Mouse (Mus musculus): ENCODE data around the gene C530008M17Rik. TPM values are rescaled to one million over a fixed set of nuclear protein-coding genes. Genes with fewer than 3 reads are reported as not detected.

Gene C530008M17Rik
- polyA plus RNA-seq (2015; fragmentation: Nextera tagmentation; extraction: Ambion mirVana), result 5.7 and 6.0 TPM in 2 replicates

- 88% methylated on average over 2 of the region's 2 CpGs for WGBS (ENCODE audit: insufficient replicate concordance)
Observed at GRCm38 (mm10) chr5:76656212-76656611, at the start of gene C530008M17Rik. C530008M17Rik (plus strand) TSS chr5:76656512.

GRCm38 (mm10) chr5:76609702-76610370, 46.5 kb upstream of the C530008M17Rik start:
- Histone ChIP-seq H3K9me3 (replicated peaks; ENCODE audit: control insufficient read depth, low read length) (no peaks in the 10 kb centered on the region), H3K27me3 (ENCODE audit: control insufficient read depth, insufficient read depth, low read depth, low read length) (no peaks in the 10 kb centered on the region), H3K27ac (ENCODE audit: low read length) (no peak overlapping the region), H3K9ac (ENCODE audit: low read depth, low read length) (no peak overlapping the region), H3K4me3 (ENCODE audit: low read depth, low read length) (no peak overlapping the region), H3K4me2 (ENCODE audit: low read depth, low read length) (no peak overlapping the region), H3K4me1 (ENCODE audit: control insufficient read depth, low read depth, low read length) (no peaks in the 10 kb centered on the region), H3K36me3 (ENCODE audit: control insufficient read depth, insufficient read depth) (peaks cover 27% of the 10 kb centered on the region)
- WGBS (ENCODE audit: insufficient replicate concordance), result 73% methylated on average over 8 of the region's 8 CpGs
- ATAC-seq (ENCODE audit: low read depth), result peak; percentile 72; the same call in 1 of the 2 replicates

More at GRCm38 (mm10) chr5:76656212-76656611, at the start of gene C530008M17Rik:
- Histone ChIP-seq H3K27me3 (ENCODE audit: control insufficient read depth, insufficient read depth, low read depth, low read length) (no peaks in the 10 kb centered on the region), H3K36me3 (ENCODE audit: control insufficient read depth, insufficient read depth) (no peaks in the 10 kb centered on the region), H3K9me3 (replicated peaks; ENCODE audit: control insufficient read depth, low read length) (no peaks in the 10 kb centered on the region), H3K4me2 (ENCODE audit: low read depth, low read length) (peak within 1 kb of the TSS; percentile 92), H3K9ac (ENCODE audit: low read depth, low read length) (peak within 1 kb of the TSS; percentile 94), H3K27ac (ENCODE audit: low read length) (peak within 1 kb of the TSS; percentile 91), H3K4me3 (ENCODE audit: low read depth, low read length) (peak within 1 kb of the TSS; percentile 85), H3K4me1 (ENCODE audit: control insufficient read depth, low read depth, low read length) (peaks cover 20% of the 10 kb centered on the region)
- no peak for ATAC-seq (ENCODE audit: low read depth)

DNA sequence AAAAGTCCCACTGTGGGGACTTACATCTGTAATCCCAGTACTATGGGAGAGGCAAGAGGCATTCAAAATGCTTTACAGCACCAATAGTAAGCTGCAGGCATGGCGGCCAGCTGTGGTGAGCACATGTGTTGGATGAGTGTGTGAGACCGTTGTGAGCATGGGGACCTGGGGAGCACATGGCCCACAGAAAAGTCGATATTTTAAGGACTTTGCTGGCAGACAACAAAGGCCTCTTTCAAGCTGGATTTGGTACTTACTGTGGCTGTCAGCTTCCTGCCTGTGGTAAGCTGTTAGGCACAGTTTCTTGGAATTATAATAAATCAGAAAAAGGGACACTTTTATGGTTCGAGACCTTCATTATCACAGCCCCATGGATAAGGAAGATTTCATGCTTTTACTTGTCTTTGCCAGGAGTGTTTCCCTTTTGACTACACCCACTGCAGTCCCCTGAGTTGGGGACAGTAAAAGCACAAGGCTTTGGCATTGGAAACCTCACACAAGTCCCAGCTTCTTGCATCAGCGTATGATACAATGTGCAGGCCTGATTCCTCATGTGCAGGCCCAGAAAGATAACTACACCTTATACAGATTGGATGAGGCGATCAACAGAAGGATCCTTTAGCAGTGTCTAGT, 43.3 kb upstream of the C530008M17Rik start:
- Histone ChIP-seq H3K27ac (ENCODE audit: low read length) (no peak overlapping the region), H3K27me3 (ENCODE audit: control insufficient read depth, insufficient read depth, low read depth, low read length) (no peaks in the 10 kb centered on the region), H3K4me3 (ENCODE audit: low read depth, low read length) (no peak overlapping the region), H3K9ac (ENCODE audit: low read depth, low read length) (no peak overlapping the region), H3K9me3 (replicated peaks; ENCODE audit: control insufficient read depth, low read length) (no peaks in the 10 kb centered on the region), H3K4me1 (ENCODE audit: control insufficient read depth, low read depth, low read length) (no peaks in the 10 kb centered on the region), H3K36me3 (ENCODE audit: control insufficient read depth, insufficient read depth) (peaks cover 24% of the 10 kb centered on the region), H3K4me2 (ENCODE audit: low read depth, low read length) (no peak overlapping the region)
- no peak for ATAC-seq (ENCODE audit: low read depth)
- 80% methylated on average over 6 of the region's 6 CpGs for WGBS (ENCODE audit: insufficient replicate concordance)

- no peak overlapping the region for H3K4me3 ChIP-seq (ENCODE audit: low read depth, low read length)
- no peak for ATAC-seq (ENCODE audit: low read depth)
- peaks cover 26% of the 10 kb centered on the region for H3K36me3 ChIP-seq (ENCODE audit: control insufficient read depth, insufficient read depth)
- no peak overlapping the region for H3K4me2 ChIP-seq (ENCODE audit: low read depth, low read length)
- no peaks in the 10 kb centered on the region for H3K9me3 ChIP-seq (replicated peaks; ENCODE audit: control insufficient read depth, low read length)
- WGBS (ENCODE audit: insufficient replicate concordance), result 83% methylated on average over 8 of the region's 8 CpGs
- H3K4me1 ChIP-seq (ENCODE audit: control insufficient read depth, low read depth, low read length), result no peaks in the 10 kb centered on the region
- H3K9ac ChIP-seq (ENCODE audit: low read depth, low read length), result no peak overlapping the region
- H3K27ac ChIP-seq (ENCODE audit: low read length), result no peak overlapping the region
- no peaks in the 10 kb centered on the region for H3K27me3 ChIP-seq (ENCODE audit: control insufficient read depth, insufficient read depth, low read depth, low read length)
Observed at GRCm38 (mm10) chr5:76615276-76615675, 41.0 kb upstream of the C530008M17Rik start.

- no peak for ATAC-seq (ENCODE audit: low read depth)
- no peak overlapping the region for H3K4me3 ChIP-seq (ENCODE audit: low read depth, low read length)
- H3K4me1 ChIP-seq (ENCODE audit: control insufficient read depth, low read depth, low read length), result no peaks in the 10 kb centered on the region
- H3K4me2 ChIP-seq (ENCODE audit: low read depth, low read length), result no peak overlapping the region
- H3K9ac ChIP-seq (ENCODE audit: low read depth, low read length), result no peak overlapping the region
- no peaks in the 10 kb centered on the region for H3K27me3 ChIP-seq (ENCODE audit: control insufficient read depth, insufficient read depth, low read depth, low read length)
- 81% methylated on average over 2 of the region's 2 CpGs for WGBS (ENCODE audit: insufficient replicate concordance)
- H3K36me3 ChIP-seq (ENCODE audit: control insufficient read depth, insufficient read depth), result peaks cover 26% of the 10 kb centered on the region
- H3K9me3 ChIP-seq (replicated peaks; ENCODE audit: control insufficient read depth, low read length), result no peaks in the 10 kb centered on the region
- no peak overlapping the region for H3K27ac ChIP-seq (ENCODE audit: low read length)
Observed at GRCm38 (mm10) chr5:76616196-76616747, 40.0 kb upstream of the C530008M17Rik start.

DNA sequence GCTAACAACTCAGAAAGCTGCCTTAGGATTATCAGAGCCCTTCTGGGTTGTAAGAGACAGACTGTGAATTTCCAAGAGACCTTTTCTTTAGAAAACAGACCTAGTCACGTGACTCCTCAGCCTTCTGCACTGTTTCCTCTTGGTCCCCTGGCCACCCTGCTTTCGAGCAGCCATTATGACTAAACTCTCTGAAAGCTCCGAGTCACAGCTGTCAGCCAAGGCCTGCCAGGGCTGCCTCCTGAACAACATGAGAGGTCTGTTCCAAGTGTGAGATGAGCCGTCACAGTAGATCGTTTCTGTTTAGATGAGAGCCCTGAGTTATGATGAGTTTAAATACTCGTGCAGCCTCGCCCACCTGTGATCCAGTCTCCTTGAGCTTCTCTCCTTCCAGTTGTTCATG, 37.6 kb upstream of the C530008M17Rik start:
- Histone ChIP-seq H3K9me3 (replicated peaks; ENCODE audit: control insufficient read depth, low read length) (no peaks in the 10 kb centered on the region), H3K27me3 (ENCODE audit: control insufficient read depth, insufficient read depth, low read depth, low read length) (no peaks in the 10 kb centered on the region), H3K4me3 (ENCODE audit: low read depth, low read length) (no peak overlapping the region), H3K9ac (ENCODE audit: low read depth, low read length) (no peak overlapping the region), H3K27ac (ENCODE audit: low read length) (no peak overlapping the region), H3K4me2 (ENCODE audit: low read depth, low read length) (no peak overlapping the region), H3K36me3 (ENCODE audit: control insufficient read depth, insufficient read depth) (peaks cover 22% of the 10 kb centered on the region), H3K4me1 (ENCODE audit: control insufficient read depth, low read depth, low read length) (no peaks in the 10 kb centered on the region)
- no peak for ATAC-seq (ENCODE audit: low read depth)
- 77% methylated on average over 7 of the region's 7 CpGs for WGBS (ENCODE audit: insufficient replicate concordance)

DNA sequence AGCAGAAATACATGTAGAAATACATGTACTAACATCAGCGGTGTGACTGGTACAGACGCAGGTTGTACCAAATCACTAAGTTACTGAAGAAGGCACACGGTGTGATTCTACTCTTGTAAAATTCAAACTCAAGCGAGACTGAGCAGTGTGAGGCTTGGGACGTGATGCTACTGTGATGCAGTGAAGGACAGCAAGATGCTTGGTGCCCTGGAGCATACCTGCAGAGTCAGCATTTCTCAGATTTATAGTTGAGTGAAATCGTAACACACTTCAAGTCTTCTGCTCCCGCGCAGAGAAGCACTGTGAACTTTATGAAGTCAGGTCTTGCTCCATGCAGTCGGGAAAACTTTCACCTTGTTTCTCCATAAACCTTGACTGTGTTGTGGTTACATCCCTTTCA, 32.6 kb upstream of the C530008M17Rik start:
- no peak overlapping the region for H3K4me2 ChIP-seq (ENCODE audit: low read depth, low read length)
- no peak overlapping the region for H3K27ac ChIP-seq (ENCODE audit: low read length)
- H3K27me3 ChIP-seq (ENCODE audit: control insufficient read depth, insufficient read depth, low read depth, low read length), result no peaks in the 10 kb centered on the region
- H3K4me3 ChIP-seq (ENCODE audit: low read depth, low read length), result no peak overlapping the region
- no peak for ATAC-seq (ENCODE audit: low read depth)
- H3K36me3 ChIP-seq (ENCODE audit: control insufficient read depth, insufficient read depth), result peaks cover 6% of the 10 kb centered on the region
- H3K4me1 ChIP-seq (ENCODE audit: control insufficient read depth, low read depth, low read length), result peaks cover 4% of the 10 kb centered on the region; the same call in 1 of the 2 replicates
- no peaks in the 10 kb centered on the region for H3K9me3 ChIP-seq (replicated peaks; ENCODE audit: control insufficient read depth, low read length)
- 90% methylated on average over 9 of the region's 9 CpGs for WGBS (ENCODE audit: insufficient replicate concordance)
- no peak overlapping the region for H3K9ac ChIP-seq (ENCODE audit: low read depth, low read length)

GRCm38 (mm10) chr5:76627770-76628169, 28.5 kb upstream of the C530008M17Rik start:
- ATAC-seq (ENCODE audit: low read depth), result peak; percentile 41; the same call in 1 of the 2 replicates
- H3K9ac ChIP-seq (ENCODE audit: low read depth, low read length), result no peak overlapping the region
- H3K27me3 ChIP-seq (ENCODE audit: control insufficient read depth, insufficient read depth, low read depth, low read length), result no peaks in the 10 kb centered on the region
- no peak overlapping the region for H3K4me2 ChIP-seq (ENCODE audit: low read depth, low read length)
- H3K4me3 ChIP-seq (ENCODE audit: low read depth, low read length), result no peak overlapping the region
- no peaks in the 10 kb centered on the region for H3K9me3 ChIP-seq (replicated peaks; ENCODE audit: control insufficient read depth, low read length)
- no peak overlapping the region for H3K27ac ChIP-seq (ENCODE audit: low read length)
- H3K36me3 ChIP-seq (ENCODE audit: control insufficient read depth, insufficient read depth), result peaks cover 7% of the 10 kb centered on the region
- peaks cover 4% of the 10 kb centered on the region; the same call in 1 of the 2 replicates for H3K4me1 ChIP-seq (ENCODE audit: control insufficient read depth, low read depth, low read length)
- WGBS (ENCODE audit: insufficient replicate concordance), result 14% methylated on average over 1 of the region's 1 CpGs

- Histone ChIP-seq H3K9me3 (replicated peaks; ENCODE audit: control insufficient read depth, low read length) (no peaks in the 10 kb centered on the region), H3K9ac (ENCODE audit: low read depth, low read length) (no peak overlapping the region), H3K4me1 (ENCODE audit: control insufficient read depth, low read depth, low read length) (no peaks in the 10 kb centered on the region), H3K27me3 (ENCODE audit: control insufficient read depth, insufficient read depth, low read depth, low read length) (no peaks in the 10 kb centered on the region), H3K27ac (ENCODE audit: low read length) (no peak overlapping the region), H3K4me3 (ENCODE audit: low read depth, low read length) (no peak overlapping the region), H3K36me3 (ENCODE audit: control insufficient read depth, insufficient read depth) (peaks cover 29% of the 10 kb centered on the region), H3K4me2 (ENCODE audit: low read depth, low read length) (no peak overlapping the region)
- no peak for ATAC-seq (ENCODE audit: low read depth)
- WGBS (ENCODE audit: insufficient replicate concordance), result 85% methylated on average over 10 of the region's 10 CpGs
Observed at GRCm38 (mm10) chr5:76634012-76634411, 22.3 kb upstream of the C530008M17Rik start.
